Mouse (Mus musculus): ENCODE measurements at regions not wholly inside any gene's neighbourhood (a gene's known extent, or its start where the extent isn't known, plus 50 kb on each side); places are given as distances from the start of the nearest gene placed in this dataset.
A peak's percentile ranks its signal among the peaks of the same experiment; 100 is the strongest.

GRCm38 (mm10) chr9:115720841-115721240, 188.4 kb upstream of the Gadl1 start:
- Histone ChIP-seq H3K4me2 (ENCODE audit: low read depth) (no peak overlapping the region), H3K27me3 (ENCODE audit: insufficient read depth, low read length) (no peaks in the 10 kb centered on the region), H3K36me3 (ENCODE audit: insufficient read depth) (no peaks in the 10 kb centered on the region), H3K9ac (no peak overlapping the region), H3K9me3 (ENCODE audit: low read length) (0 out of 2 replicates have a peak, but pooled peaks cover 7% of the 10 kb centered on the region), H3K4me1 (ENCODE audit: insufficient read depth) (no peaks in the 10 kb centered on the region), H3K27ac (ENCODE audit: low read depth, low read length) (no peak overlapping the region), H3K4me3 (ENCODE audit: low read depth, low read length) (no peak overlapping the region)
- no peak for TF ChIP-seq CTCF (IDR thresholded peaks at IDR 0.05; ENCODE audit: low read depth)
- 93% methylated on average over 2 of the region's 2 CpGs for WGBS
- no peak for DNase-seq
- no peak for ATAC-seq

- H3K4me3 ChIP-seq (ENCODE audit: low read depth, low read length), result no peak overlapping the region
- no peak overlapping the region for H3K27ac ChIP-seq (ENCODE audit: low read depth, low read length)
- no peak overlapping the region for H3K9ac ChIP-seq
- no peak for TF ChIP-seq CTCF (IDR thresholded peaks at IDR 0.05; ENCODE audit: low read depth)
- WGBS, result 16% methylated on average over 2 of the region's 2 CpGs
- 0 out of 2 replicates have a peak, but pooled peaks cover 7% of the 10 kb centered on the region for H3K9me3 ChIP-seq (ENCODE audit: low read length)
- ATAC-seq, result no peak
- no peak overlapping the region for H3K4me2 ChIP-seq (ENCODE audit: low read depth)
- no peaks in the 10 kb centered on the region for H3K36me3 ChIP-seq (ENCODE audit: insufficient read depth)
- no peak for DNase-seq
- no peaks in the 10 kb centered on the region for H3K4me1 ChIP-seq (ENCODE audit: insufficient read depth)
- H3K27me3 ChIP-seq (ENCODE audit: insufficient read depth, low read length), result no peaks in the 10 kb centered on the region
Observed at GRCm38 (mm10) chr9:115724063-115724462, 185.2 kb upstream of the Gadl1 start.

- DNase-seq (peak; percentile 57), ATAC-seq (no peak)
- Histone ChIP-seq H3K4me1 (ENCODE audit: insufficient read depth) (no peaks in the 10 kb centered on the region), H3K4me3 (ENCODE audit: low read depth, low read length) (no peak overlapping the region), H3K9me3 (ENCODE audit: low read length) (0 out of 2 replicates have a peak, but pooled peaks cover 7% of the 10 kb centered on the region), H3K27me3 (ENCODE audit: insufficient read depth, low read length) (no peaks in the 10 kb centered on the region), H3K9ac (no peak overlapping the region), H3K27ac (ENCODE audit: low read depth, low read length) (no peak overlapping the region), H3K4me2 (ENCODE audit: low read depth) (no peak overlapping the region), H3K36me3 (ENCODE audit: insufficient read depth) (no peaks in the 10 kb centered on the region)
- WGBS, result 37% methylated on average over 5 of the region's 5 CpGs
- no peak for TF ChIP-seq CTCF (IDR thresholded peaks at IDR 0.05; ENCODE audit: low read depth)
Observed at GRCm38 (mm10) chr9:115727361-115727760, 181.9 kb upstream of the Gadl1 start.

GRCm38 (mm10) chr9:115731557-115731956, 177.7 kb upstream of the Gadl1 start:
- ATAC-seq (no peak), DNase-seq (no peak)

GRCm38 (mm10) chr9:115733104-115733503, 176.2 kb upstream of the Gadl1 start:
- DNase-seq, result no peak
- WGBS, result 94% methylated on average over 4 of the region's 4 CpGs
- Histone ChIP-seq H3K27me3 (ENCODE audit: insufficient read depth, low read length) (no peaks in the 10 kb centered on the region), H3K9ac (no peak overlapping the region), H3K4me3 (ENCODE audit: low read depth, low read length) (no peak overlapping the region), H3K4me2 (ENCODE audit: low read depth) (no peak overlapping the region), H3K27ac (ENCODE audit: low read depth, low read length) (no peak overlapping the region), H3K9me3 (ENCODE audit: low read length) (no peaks in the 10 kb centered on the region), H3K36me3 (ENCODE audit: insufficient read depth) (no peaks in the 10 kb centered on the region), H3K4me1 (ENCODE audit: insufficient read depth) (no peaks in the 10 kb centered on the region)
- no peak for TF ChIP-seq CTCF (IDR thresholded peaks at IDR 0.05; ENCODE audit: low read depth)
- no peak for ATAC-seq

More at GRCm38 (mm10) chr9:115731557-115731956, 177.7 kb upstream of the Gadl1 start:
- Histone ChIP-seq H3K36me3 (ENCODE audit: insufficient read depth) (no peaks in the 10 kb centered on the region), H3K9ac (no peak overlapping the region), H3K27me3 (ENCODE audit: insufficient read depth, low read length) (no peaks in the 10 kb centered on the region), H3K27ac (ENCODE audit: low read depth, low read length) (no peak overlapping the region), H3K4me3 (ENCODE audit: low read depth, low read length) (no peak overlapping the region), H3K4me1 (ENCODE audit: insufficient read depth) (no peaks in the 10 kb centered on the region), H3K9me3 (ENCODE audit: low read length) (no peaks in the 10 kb centered on the region), H3K4me2 (ENCODE audit: low read depth) (no peak overlapping the region)
- 42% methylated on average over 6 of the region's 6 CpGs for WGBS
- peak; percentile 6; the same call in 1 of the 2 replicates for TF ChIP-seq CTCF (IDR thresholded peaks at IDR 0.05; ENCODE audit: low read depth)

GRCm38 (mm10) chr9:115739984-115740383, 169.3 kb upstream of the Gadl1 start:
- TF ChIP-seq CTCF (IDR thresholded peaks at IDR 0.05; ENCODE audit: low read depth), result no peak
- no peak for ATAC-seq
- WGBS, result 85% methylated on average over 5 of the region's 5 CpGs

GRCm38 (mm10) chr9:115746436-115746835, 162.8 kb upstream of the Gadl1 start:
- Histone ChIP-seq H3K27ac (ENCODE audit: low read depth, low read length) (no peak overlapping the region), H3K4me3 (ENCODE audit: low read depth, low read length) (no peak overlapping the region), H3K4me2 (ENCODE audit: low read depth) (no peak overlapping the region), H3K36me3 (ENCODE audit: insufficient read depth) (no peaks in the 10 kb centered on the region), H3K9ac (no peak overlapping the region), H3K4me1 (ENCODE audit: insufficient read depth) (no peaks in the 10 kb centered on the region), H3K9me3 (ENCODE audit: low read length) (no peaks in the 10 kb centered on the region), H3K27me3 (ENCODE audit: insufficient read depth, low read length) (no peaks in the 10 kb centered on the region)
- ATAC-seq (no peak), DNase-seq (no peak)
- no peak for TF ChIP-seq CTCF (IDR thresholded peaks at IDR 0.05; ENCODE audit: low read depth)
- 74% methylated on average over 9 of the region's 9 CpGs for WGBS

More at GRCm38 (mm10) chr9:115739984-115740383, 169.3 kb upstream of the Gadl1 start:
- DNase-seq, result no peak
- no peak overlapping the region for H3K4me2 ChIP-seq (ENCODE audit: low read depth)
- H3K27me3 ChIP-seq (ENCODE audit: insufficient read depth, low read length), result no peaks in the 10 kb centered on the region
- no peak overlapping the region for H3K9ac ChIP-seq
- no peaks in the 10 kb centered on the region for H3K36me3 ChIP-seq (ENCODE audit: insufficient read depth)
- H3K4me1 ChIP-seq (ENCODE audit: insufficient read depth), result no peaks in the 10 kb centered on the region
- H3K27ac ChIP-seq (ENCODE audit: low read depth, low read length), result no peak overlapping the region
- H3K9me3 ChIP-seq (ENCODE audit: low read length), result no peaks in the 10 kb centered on the region
- no peak overlapping the region for H3K4me3 ChIP-seq (ENCODE audit: low read depth, low read length)
